Mouse (Mus musculus): ENCODE measurements around the gene Mta3. TPM values are rescaled to one million over a fixed set of nuclear protein-coding genes. Genes with fewer than 3 reads are reported as not detected.
A peak's percentile ranks its signal among the peaks of the same experiment; 100 is the strongest.
"Not testable (repeated sequence)": the region's sequence is repeated elsewhere in the genome, so short reads cannot be mapped to it uniquely, and the experiment has no call there.

The Mta3 gene
- polyA plus RNA-seq, 1 experiment from 2014 or later: 49.1 TPM

GRCm38 (mm10) chr17:83859639-83860038, 153.7 kb downstream of the Mta3 start:
- no peak for ATAC-seq (ENCODE audit: insufficient number of reproducible peaks, low FRiP score, low TSS enrichment, low read depth)
- WGBS: 76% methylated on average over 4 of the region's 4 CpGs
- Histone ChIP-seq H3K27ac (no peak overlapping the region), H3K9ac (no peak overlapping the region), H3K4me3 (no peak overlapping the region), H3K4me2 (no peak overlapping the region), H3K36me3 (no peaks in the 10 kb centered on the region), H3K27me3 (no peaks in the 10 kb centered on the region), H3K9me3 (no peaks in the 10 kb centered on the region), H3K4me1 (peaks cover 6% of the 10 kb centered on the region)

GRCm38 (mm10) chr17:83860224-83860623, 154.3 kb downstream of the Mta3 start:
- ATAC-seq (ENCODE audit: insufficient number of reproducible peaks, low FRiP score, low TSS enrichment, low read depth): no peak
- no peaks in the 10 kb centered on the region for H3K9me3 ChIP-seq
- H3K27me3 ChIP-seq: no peaks in the 10 kb centered on the region
- no peaks in the 10 kb centered on the region for H3K36me3 ChIP-seq
- WGBS: 77% methylated on average over 7 of the region's 7 CpGs
- no peak overlapping the region for H3K9ac ChIP-seq
- no peak overlapping the region for H3K4me3 ChIP-seq
- H3K4me2 ChIP-seq: no peak overlapping the region
- H3K27ac ChIP-seq: no peak overlapping the region
- H3K4me1 ChIP-seq: peaks cover 6% of the 10 kb centered on the region

GRCm38 (mm10) chr17:83860968-83861367, 155.0 kb downstream of the Mta3 start:
- not testable (repeated sequence) for H3K9ac ChIP-seq; ATAC-seq (ENCODE audit: insufficient number of reproducible peaks, low FRiP score, low TSS enrichment, low read depth); H3K27me3 ChIP-seq; H3K4me1 ChIP-seq; H3K36me3 ChIP-seq; H3K9me3 ChIP-seq
- Histone ChIP-seq H3K4me3 (peak overlapping the region; percentile 79), H3K4me2 (peak overlapping the region; percentile 79; the same call in 1 of the 2 replicates), H3K27ac (peak overlapping the region; percentile 97; the same call in 1 of the 2 replicates)
- 62% methylated on average over 8 of the region's 8 CpGs for WGBS

GRCm38 (mm10) chr17:83861444-83862133, 155.6 kb downstream of the Mta3 start:
- H3K27me3 ChIP-seq: no peaks in the 10 kb centered on the region
- H3K36me3 ChIP-seq: no peaks in the 10 kb centered on the region
- peak overlapping the region; percentile 79 for H3K4me3 ChIP-seq
- ATAC-seq (ENCODE audit: insufficient number of reproducible peaks, low FRiP score, low TSS enrichment, low read depth): peak; percentile 87
- peaks cover 6% of the 10 kb centered on the region for H3K4me1 ChIP-seq
- H3K27ac ChIP-seq: peak overlapping the region; percentile 97
- WGBS: under 1% methylated on average over 58 of the region's 62 CpGs
- peak overlapping the region; percentile 80 for H3K9ac ChIP-seq
- H3K4me2 ChIP-seq: peak overlapping the region; percentile 79
- no peaks in the 10 kb centered on the region for H3K9me3 ChIP-seq

- H3K4me2 ChIP-seq: peak overlapping the region; percentile 79
- no peaks in the 10 kb centered on the region for H3K9me3 ChIP-seq
- under 1% methylated on average over 26 of the region's 27 CpGs for WGBS
- no peaks in the 10 kb centered on the region for H3K27me3 ChIP-seq
- H3K36me3 ChIP-seq: no peaks in the 10 kb centered on the region
- ATAC-seq (ENCODE audit: insufficient number of reproducible peaks, low FRiP score, low TSS enrichment, low read depth): peak; percentile 64
- H3K27ac ChIP-seq: peak overlapping the region; percentile 97
- H3K4me1 ChIP-seq: peaks cover 6% of the 10 kb centered on the region
- H3K4me3 ChIP-seq: peak overlapping the region; percentile 79
- peak overlapping the region; percentile 80 for H3K9ac ChIP-seq
Observed at GRCm38 (mm10) chr17:83862134-83862881, 156.3 kb downstream of the Mta3 start.

GRCm38 (mm10) chr17:83865366-83865765, 159.4 kb downstream of the Mta3 start:
- H3K4me1 ChIP-seq: peaks cover 6% of the 10 kb centered on the region
- H3K36me3 ChIP-seq: no peaks in the 10 kb centered on the region
- no peak overlapping the region for H3K4me2 ChIP-seq
- H3K9ac ChIP-seq: no peak overlapping the region
- no peak for ATAC-seq (ENCODE audit: insufficient number of reproducible peaks, low FRiP score, low TSS enrichment, low read depth)
- H3K27ac ChIP-seq: no peak overlapping the region
- 68% methylated on average over 7 of the region's 7 CpGs for WGBS
- H3K9me3 ChIP-seq: no peaks in the 10 kb centered on the region
- no peaks in the 10 kb centered on the region for H3K27me3 ChIP-seq
- H3K4me3 ChIP-seq: no peak overlapping the region

- peaks cover 6% of the 10 kb centered on the region for H3K4me1 ChIP-seq
- no peaks in the 10 kb centered on the region for H3K27me3 ChIP-seq
- H3K27ac ChIP-seq: no peak overlapping the region
- no peaks in the 10 kb centered on the region for H3K36me3 ChIP-seq
- no peak overlapping the region for H3K4me2 ChIP-seq
- no peak overlapping the region for H3K4me3 ChIP-seq
- ATAC-seq (ENCODE audit: insufficient number of reproducible peaks, low FRiP score, low TSS enrichment, low read depth): no peak
- no peak overlapping the region for H3K9ac ChIP-seq
- no peaks in the 10 kb centered on the region for H3K9me3 ChIP-seq
- 15% methylated on average over 10 of the region's 10 CpGs for WGBS
Observed at GRCm38 (mm10) chr17:83866582-83866981, 160.6 kb downstream of the Mta3 start.

- Histone ChIP-seq H3K27ac (no peak overlapping the region), H3K36me3 (no peaks in the 10 kb centered on the region), H3K9me3 (no peaks in the 10 kb centered on the region), H3K9ac (no peak overlapping the region), H3K4me1 (peaks cover 12% of the 10 kb centered on the region), H3K27me3 (no peaks in the 10 kb centered on the region), H3K4me3 (no peak overlapping the region), H3K4me2 (no peak overlapping the region)
- ATAC-seq (ENCODE audit: insufficient number of reproducible peaks, low FRiP score, low TSS enrichment, low read depth): no peak
- 94% methylated on average over 4 of the region's 4 CpGs for WGBS
Observed at GRCm38 (mm10) chr17:83870385-83870784, 164.4 kb downstream of the Mta3 start.

Other genes with a start within 250 kb of the Mta3 start
- 142 and 145 TPM in 2 replicates for gene Cox7a2l, start 188.8 kb upstream of the Mta3 start, polyA plus RNA-seq (2015; fragmentation: Nextera tagmentation; extraction: Ambion mirVana)
- not detected in 2 replicates for gene Kcng3, start 74.3 kb upstream of the Mta3 start, polyA plus RNA-seq (2015; fragmentation: Nextera tagmentation; extraction: Ambion mirVana)
- gene Haao, start 141.8 kb downstream of the Mta3 start, polyA plus RNA-seq (2015; fragmentation: Nextera tagmentation; extraction: Ambion mirVana): 1.4 and 2.2 TPM in 2 replicates

Data from limb, embryonic 15.5 days (tissue).